Mouse (Mus musculus) adrenal gland, adult 18-20 months (tissue): ENCODE measurements at regions not wholly inside any gene's neighbourhood (a gene's known extent, or its start where the extent isn't known, plus 50 kb on each side); places are given as distances from the start of the nearest gene placed in this dataset.

ENCODE experiments used
- DNase-seq, 2 experiments: peaks; one replicate each; pipeline ENCODE4 v3.0.0; 2021 to 2022; ENCODE audit warnings: low spot score in 2 of 2

DNA sequence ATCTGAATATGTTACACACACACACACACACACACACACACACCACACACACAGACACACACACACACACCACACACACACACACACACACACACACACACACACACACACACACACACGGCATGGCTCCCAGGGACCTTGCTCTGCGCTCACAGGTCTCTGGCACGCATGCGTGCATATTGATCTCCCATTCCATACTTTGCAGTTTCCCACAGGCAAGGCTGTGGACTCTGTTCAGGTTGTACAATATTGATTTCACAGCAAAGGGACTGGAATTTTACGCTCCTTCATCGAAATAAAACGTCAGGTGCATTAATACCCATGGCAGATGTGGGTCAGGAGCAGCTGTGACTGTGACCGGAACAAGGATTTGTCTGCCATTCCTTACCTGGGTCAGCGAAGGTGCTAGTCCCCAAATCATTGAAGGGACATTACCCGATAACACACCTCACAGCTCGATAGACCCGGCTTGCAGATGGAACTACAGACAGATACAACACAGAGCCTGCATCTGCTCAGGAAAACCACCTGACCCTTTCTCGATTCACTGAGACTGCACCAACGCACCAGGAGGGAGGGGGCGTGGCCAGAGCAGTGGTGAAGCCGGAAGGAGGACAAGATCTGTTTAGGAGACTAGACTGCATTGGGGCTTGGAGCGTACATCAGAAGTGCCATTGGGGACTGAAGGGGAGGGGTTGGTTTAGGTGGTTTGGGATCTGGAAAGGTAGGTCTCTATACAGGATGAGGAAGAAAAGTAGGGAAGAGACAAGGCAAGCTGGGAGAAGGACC, 91.1 kb upstream of the Sulf2 start:
- DNase-seq = no peak

DNA sequence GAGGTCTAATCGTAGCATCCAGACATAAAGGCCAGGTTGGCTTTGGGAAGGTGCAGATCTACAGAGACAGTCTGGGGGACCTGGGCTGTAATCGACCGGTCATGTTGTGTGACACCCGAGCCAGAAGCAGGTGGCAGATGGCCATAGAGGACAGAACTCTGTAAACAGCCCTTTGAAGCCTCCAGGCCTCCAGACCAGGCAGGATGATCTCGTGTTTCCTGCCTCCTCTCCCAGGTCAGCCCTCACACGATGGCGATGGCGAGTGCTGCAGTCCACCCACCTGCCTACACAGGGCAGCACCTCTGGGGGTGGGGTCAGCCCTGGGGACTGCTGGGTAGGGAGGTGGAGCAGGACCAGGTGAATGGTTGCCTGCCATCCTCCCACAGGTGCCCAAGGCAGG, 89.8 kb upstream of the Sulf2 start:
- DNase-seq = no peak

DNA sequence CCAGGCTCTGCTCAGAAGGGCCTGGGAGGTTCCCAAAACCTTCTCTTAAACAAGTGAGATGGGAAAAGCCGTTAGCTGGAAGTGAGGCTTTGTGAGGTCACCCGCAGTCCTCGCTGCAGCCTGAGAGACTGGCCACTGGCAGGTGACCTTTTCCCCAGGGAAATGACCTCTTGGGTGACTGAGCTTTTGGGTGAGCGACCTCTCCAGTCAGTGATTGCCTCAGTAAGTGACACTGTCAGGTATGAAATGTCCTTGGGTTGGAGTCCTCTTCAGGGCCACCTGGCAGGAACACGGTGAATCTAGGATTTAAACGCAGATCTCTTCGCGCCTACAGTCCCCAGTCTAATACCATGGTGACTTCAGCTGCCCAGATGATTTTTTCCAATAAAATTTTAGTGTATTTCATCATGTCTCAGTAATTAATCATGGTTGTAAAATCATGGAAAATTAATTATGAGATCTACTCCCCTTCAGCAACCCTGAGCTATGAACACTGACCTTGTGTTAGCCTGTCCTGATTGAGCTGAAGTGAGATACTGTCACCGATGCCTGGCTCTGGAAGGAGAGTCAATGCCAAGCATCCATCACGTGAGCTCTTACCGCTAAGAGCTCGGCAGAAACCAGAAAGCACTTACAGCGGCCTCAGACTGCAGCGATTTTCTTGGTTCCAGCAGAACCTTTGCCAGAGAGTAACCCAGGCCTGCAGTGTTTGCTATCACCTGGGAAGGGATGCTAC, 87.5 kb upstream of the Sulf2 start:
- DNase-seq = no peak

DNA sequence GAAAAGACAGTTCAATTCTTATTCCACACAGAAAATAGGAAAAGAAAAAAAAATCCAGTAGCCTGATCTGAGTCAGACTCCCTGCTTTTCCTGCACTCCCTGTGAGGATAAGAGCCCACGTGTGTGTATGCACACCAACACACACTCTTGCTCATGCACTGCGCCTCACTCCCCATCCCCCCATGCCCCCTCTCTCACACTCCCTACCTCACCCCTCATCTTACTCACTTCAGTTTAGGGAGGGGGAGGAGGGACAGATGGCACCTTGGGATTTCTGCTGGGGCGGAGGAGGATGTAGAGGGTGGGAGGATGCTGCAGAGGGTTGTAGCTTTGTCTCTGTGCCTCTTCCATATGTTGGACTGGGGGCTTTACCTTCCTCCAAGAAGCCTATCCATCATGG, 85.8 kb upstream of the Sulf2 start:
- DNase-seq = no peak

DNA sequence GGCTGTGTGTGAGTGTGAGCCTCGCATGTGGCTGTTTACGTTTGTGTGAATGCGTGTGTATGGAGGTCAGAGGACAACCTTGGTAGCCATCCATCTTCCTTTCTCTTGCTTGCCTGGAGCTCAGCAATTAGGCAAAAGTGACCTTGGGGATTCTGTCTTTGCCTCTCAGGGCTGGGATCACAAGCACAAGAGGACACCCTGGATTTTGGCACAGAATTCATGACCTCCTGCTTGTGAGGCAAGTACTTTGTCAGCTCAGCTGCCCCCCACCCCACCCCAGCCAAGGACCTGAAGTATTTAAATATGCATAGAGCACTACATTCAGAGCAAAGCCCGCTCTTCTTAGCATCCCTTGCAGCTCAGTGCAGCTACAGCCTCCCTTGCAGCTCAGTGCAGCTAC, 84.6 kb upstream of the Sulf2 start:
- DNase-seq = no peak

DNA sequence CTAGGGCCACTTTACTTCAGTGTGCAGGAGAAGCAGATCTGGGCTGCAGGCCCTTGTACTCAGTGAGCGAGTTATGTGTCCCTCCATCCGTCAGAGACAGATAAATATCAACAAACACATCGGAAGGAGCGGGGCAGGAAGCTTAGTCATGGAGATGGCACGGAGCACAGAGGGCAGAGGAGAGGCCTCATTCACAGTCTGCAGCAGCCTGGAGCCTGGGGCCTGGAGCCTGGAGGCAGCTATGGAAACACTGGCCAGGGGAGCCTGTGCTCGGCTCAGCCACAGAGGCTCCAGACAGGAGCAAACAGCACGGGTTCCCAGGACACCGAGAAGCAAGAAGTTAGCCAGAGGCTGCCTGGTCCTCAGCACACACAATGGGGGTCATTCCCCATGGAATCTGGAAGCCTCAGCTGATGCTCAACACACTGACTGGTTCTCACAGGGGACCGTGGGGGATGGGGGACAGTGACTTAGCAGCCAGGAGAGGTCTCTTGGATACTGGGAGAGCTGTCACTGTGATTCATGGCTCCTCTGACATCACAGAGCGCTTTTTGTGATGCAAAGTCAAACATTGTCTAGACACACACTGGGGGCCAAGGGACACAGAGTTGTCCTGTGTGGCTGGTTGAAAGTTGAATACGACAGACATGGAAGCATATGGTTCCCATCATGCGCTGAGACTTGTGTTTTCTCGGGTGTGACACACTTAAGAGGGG, 82.2 kb upstream of the Sulf2 start:
- DNase-seq = no peak

DNA sequence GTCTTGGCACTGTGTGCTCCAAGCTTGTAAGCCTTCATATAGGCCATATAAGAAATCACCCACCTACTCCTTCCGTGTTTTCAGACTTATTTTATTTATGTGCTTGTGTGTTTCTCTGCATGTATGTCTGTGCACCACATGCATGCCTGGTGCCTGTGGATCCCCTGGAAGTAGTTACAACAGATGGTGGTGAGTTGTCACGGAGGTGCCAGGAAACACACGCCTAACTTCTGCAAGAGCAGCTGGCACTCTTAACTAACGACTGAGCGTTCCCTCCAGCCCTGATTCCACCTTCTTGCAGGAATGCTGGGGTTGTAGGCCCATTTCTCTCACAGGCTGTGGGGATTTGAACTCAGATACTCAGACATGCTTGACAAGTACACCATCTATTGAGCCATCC, 80.6 kb upstream of the Sulf2 start:
- no peak for DNase-seq

DNA sequence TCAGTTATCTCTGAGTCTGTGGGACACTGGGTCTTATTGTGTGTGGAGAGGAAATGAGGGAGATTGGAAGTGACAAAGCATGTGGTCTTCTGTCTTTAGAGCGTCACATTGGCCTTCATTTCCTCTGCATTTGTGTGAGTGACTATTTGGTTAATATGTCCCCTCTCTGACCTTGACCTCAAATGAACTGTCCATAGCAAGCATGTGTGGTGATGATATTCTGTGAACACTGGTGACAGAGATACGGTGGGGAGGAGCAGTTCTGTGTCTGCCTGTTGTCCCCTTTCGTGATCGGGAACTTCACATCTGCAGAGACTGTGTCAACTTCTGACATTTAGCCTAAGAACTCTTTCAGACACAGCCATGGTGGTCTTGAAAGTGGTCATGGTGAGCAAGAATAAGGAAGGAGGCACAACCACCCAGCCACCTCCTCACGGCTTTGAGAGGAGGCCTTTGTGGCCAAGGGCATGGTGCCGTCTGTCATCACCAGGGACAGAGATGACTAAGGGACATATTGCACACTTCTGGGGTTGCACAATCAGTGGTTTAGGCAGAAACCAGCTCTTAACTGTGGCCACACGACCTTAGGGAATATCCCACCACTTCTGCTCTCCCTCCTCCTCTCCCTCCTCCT, 79.2 kb upstream of the Sulf2 start:
- peak; percentile 38 to 65 for DNase-seq

DNA sequence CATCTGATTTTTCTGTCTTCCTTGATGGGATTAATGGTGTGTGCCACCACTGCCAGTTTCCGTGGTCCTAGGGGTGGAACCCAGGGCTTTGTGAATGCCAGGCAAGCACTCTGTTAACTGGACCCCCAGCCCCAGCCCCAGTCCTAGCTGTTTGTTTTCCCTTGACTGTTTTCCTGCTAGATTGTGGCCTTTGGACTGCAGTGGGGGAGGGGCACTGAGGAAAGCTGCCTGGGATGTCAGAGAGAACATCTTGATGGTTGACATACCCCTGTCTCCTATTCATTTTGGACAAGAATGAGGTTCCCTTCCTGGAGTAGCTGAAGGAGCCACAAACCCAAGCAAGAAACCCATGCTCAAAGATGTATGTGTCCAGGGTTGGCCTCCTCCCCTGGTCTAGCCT, 77.8 kb upstream of the Sulf2 start:
- no peak for DNase-seq

DNA sequence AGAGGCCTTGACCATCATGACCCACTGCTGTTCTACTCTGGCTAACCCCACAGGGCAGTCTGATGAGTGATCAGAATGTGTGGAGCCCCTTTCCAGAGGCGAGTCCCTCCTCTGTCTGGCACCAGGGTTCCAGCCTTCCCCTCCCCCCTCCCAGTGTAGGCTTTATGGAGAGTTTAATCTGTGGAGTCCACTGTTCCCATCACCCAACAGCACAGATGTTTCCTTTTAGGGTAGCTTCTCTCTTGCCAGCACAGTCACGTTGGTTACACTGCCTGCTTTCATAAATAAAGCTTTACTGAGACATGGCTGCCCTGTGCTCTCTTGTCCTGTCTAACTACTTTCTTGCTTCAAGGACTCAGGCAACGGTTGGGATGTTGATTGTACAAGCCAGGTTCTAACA, 76.9 kb upstream of the Sulf2 start:
- no peak for DNase-seq

DNA sequence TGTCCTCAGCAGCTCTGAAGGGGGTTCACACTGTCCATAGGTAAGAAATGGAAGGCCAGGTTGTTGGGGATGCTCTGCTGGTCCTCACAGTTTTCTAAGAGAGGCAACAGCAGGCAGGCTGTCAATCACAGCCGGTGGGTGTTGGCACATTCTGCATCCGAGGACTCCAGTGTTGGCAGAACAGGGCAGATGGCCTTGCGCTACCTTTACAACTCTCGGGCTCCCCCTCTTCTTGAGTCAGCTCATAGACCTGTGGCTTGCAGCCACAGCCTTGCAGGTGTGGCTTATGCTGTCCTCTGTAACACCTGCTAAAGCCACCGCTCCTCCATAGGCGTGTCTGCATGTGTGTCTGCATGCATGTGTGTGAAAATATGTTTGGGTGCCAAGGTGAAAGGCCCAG, 75.2 kb upstream of the Sulf2 start:
- no peak for DNase-seq

DNA sequence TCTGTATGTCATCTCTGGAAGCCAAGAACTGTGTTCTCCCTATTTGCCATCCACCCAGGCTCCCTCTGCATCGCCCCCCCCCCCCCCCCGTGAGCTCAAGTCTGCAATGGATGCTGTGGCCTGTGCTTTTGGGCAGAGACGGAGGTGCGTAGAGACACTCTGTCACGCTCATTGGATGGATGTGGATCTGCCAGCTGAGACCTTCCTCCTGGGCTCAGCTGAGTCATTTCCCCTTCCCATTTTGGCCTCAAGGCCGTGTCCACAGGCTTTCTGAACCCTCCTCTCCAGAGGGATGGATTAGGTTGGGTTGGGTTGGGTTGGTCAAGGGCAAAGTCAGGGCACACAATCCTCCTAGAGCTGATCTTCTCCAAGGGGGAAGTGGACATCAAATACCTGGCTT, 72.9 kb upstream of the Sulf2 start:
- DNase-seq = no peak

DNA sequence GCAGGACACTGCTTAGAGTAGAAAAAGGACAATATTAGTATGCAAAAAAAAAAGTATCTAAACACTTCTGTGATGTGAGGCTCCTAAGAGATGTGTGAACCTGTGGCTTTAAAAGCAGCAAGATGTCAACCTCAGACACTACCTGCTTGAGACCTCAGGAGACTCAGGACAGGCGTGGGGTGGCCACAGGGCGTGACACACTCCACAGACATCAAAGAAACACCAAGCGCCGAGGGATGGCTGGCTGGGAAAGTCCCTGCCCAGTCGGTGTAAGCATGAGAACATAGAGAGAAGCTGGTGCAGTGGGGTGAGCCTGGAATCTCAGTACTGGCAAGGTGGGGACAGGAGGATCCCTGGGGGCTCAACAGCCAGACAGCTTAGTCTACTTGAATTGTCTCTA, 72.0 kb upstream of the Sulf2 start:
- no peak for DNase-seq

DNA sequence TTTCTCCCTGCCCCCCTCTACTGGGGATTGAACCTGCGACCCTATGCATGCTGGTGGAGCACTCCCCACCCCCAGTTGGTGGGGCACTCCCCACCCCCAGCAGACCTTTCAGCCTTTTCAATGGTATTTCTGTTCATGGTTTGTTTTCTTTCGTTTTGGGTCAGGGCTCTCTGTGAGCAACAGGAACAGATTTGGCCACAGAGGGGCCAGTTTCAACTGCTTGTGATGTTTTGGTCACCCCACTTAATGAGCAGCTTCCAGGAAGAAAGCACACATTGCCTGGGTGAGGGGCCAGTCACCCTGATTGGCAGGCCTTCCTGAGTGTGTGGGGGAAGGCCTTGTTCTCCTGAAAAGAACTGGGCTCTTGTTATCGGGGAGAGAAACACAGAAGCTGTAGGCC, 71.5 kb upstream of the Sulf2 start:
- DNase-seq = no peak

DNA sequence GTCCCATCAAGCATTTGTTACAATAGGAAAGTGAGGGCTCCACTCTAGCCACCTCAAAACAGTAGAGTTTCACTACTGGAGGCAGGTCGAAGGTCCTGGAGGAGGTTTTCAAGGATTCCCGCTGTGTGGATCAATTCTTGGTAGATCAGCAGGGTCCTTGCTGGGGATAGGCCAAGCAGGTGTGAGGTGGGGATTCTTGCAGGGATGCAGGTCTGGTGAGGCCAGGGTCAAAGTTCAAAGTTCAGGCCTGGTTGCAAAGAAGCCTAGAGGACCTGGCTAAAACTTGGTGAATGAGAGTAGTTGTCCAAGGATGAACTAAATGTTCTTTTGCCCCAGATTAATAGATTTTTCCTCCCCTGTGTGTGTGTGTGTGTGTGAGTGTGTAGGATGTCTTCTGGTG, 70.9 kb upstream of the Sulf2 start:
- no peak for DNase-seq

DNA sequence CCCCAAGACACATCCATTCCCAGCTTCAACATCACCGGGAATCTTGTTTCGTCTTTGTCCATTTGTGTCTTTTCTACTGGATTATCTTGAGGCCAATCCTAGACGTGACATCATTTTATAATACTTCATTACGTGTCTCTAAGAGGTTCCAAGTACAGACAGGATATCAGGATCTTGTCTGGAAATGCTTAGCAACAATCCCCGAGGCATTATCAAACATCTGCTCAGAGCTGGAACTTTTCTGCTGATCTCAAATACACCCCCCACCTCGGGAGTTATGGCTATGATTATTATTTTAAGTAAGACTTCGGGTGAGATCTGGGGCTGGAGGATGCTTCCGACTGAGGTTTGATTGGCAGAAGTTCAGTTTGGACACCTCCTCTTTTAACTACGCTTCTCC, 69.9 kb upstream of the Sulf2 start:
- no peak for DNase-seq

DNA sequence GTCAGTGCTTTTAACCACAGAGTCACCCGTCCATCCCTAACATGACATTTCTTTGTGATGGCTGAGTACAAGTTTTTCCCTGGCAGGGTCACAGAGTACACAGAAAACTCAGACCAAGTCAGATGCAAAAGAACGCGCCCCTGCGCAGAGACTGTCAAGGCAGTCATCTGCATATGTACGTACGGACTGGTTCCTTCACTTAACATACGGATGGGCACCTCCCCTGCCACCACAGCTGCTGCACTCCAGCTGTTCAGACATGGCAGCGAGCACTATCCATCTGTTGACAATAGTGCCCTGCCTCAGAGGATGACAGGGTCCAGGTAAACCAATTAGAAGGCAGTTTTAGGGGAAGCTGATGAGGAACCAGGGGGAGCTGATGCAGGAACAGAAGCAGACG, 63.3 kb upstream of the Sulf2 start:
- DNase-seq = no peak

DNA sequence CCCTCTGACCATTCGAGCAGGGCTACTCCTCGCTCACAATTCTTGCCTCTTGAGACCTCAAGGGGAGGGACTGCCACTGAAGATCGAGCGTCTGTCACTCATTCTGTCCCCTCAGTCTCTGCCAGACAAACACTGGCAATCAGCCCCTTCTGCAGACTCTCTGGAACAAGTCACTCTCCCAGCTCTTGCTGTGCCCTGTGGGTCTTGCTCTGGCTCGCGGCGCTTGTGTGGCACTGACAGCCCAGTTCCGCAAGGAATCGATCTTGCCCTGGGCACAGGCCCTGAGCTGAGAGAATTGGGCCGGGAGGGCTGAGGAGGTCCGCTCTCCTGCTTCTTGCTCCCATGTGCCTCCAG, 61.0 kb upstream of the Sulf2 start:
- DNase-seq = no peak

DNA sequence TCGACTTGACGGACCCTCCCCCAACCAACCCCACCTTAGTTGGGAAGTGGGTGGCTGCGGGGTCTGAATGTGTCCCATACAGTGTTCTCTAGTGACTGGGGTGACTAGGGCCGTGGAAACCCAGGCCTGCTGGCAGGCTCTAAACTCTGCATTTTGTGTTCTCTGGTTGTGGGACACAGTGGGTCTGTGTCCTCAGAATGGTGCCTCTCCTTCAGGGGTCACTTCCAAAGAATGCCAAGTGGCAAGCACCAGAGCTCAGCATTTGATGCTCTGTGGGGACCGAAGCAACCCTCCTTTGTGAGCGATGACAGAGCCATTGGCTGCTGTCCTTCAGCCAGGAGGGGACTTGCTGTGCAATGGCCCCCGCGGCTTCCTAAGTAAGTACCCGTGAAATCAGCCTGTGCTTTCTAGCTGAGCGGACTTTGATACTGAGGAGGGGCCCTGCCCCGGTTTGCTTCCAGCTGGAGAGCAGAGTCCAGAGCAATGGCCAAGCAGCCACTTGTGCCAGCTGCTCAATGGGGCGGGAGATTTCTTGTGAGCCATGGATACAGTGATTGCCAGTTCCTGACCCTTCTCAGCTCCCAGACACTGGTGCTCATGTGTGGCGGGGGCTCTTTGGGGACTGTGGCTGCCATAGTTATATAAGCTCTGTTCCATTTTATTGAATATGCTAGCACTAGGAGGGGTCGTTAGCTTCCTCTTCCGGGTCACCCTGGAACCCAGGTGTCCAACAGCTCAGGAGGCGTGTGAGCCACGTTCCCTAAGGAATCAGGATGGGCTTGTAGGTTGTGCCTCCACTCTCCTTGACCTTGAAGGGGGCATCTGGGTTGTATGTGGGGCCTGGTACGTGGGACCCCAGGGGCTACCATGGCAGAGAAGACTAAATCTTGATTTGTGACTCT, 60.4 kb upstream of the Sulf2 start:
- DNase-seq = no peak

DNA sequence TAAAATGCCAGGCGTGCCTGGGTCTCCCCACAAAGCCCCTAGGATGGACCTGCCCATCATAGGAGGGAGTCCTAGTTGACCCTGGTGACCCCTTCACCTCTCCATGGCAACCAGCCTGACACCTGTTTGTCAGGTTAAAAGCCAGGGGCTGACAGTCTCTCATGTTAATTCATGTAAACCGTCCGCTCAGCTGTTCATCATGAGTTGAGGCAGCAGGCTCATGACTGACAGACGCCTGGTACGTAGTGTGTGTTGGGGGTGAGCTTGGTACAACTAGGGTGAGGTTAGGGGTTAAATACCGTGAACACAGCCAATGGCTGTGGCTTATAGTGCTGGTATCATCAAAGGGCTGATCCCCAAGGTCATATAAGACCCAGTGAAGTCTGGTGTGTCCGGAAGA, 59.7 kb upstream of the Sulf2 start:
- no peak for DNase-seq

DNA sequence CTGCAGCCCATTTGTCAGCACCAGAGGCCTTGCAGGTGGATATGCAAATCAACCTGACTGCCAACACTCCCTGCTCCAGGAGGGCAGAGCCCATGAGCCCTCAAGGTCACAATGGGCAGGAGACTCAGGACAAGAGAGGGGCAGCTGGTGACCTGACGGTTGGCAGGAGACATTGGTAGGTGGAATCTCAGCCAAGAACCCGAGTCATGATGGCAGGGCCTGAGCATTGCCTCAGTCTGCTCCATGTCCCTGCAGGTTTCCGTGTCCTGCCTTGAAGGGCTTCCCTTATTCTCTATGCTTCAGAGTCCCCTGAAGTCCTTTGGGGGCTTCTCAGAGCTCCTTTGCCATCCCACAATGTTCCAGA, 51.7 kb upstream of the Sulf2 start:
- DNase-seq = no peak
